Mouse (Mus musculus) adrenal gland, adult 18-20 months (tissue): ENCODE data around the gene Hnrnpab. TPM values are rescaled to one million over a fixed set of nuclear protein-coding genes. Genes with fewer than 3 reads are reported as not detected.

ENCODE experiments used
- DNase-seq, 2 experiments: peaks; one replicate each; pipeline ENCODE4 v3.0.0; 2021 to 2022; ENCODE audit warnings: low spot score in 2 of 2
- long read RNA-seq, 2 experiments: library from polyadenylated mRNA; stranded (forward); transcript quantifications; one replicate each; pipeline ENCODE4 v2.0.0; 2021
- total RNA-seq, 2 experiments: library from RNA; stranded (reverse); gene quantifications; 1 replicate in 1 of 2; 2 replicates in 1 of 2; pipeline ENCODE4 v1.2.3; 2021

Gene Hnrnpab
- 100 to 1,000 TPM; 254 to 336 TPM for total RNA-seq
- long read RNA-seq, experiment 1, transcript Hnrnpab-201 (7 exons, 2,370 nt) = major isoform, 64 of 109 reads
- long read RNA-seq, experiment 1, transcript Hnrnpab-203 (8 exons, 1,437 nt) = minor isoform, 30 of 109 reads
- long read RNA-seq, experiment 1, partial matches to known transcripts = 4 of 109 reads
- long read RNA-seq, experiment 1, other reads (novel, unspliced or antisense) = 10 of 109 reads
- long read RNA-seq, experiment 2, transcript Hnrnpab-201 (7 exons, 2,370 nt) = major isoform, 132 of 256 reads
- long read RNA-seq, experiment 2, transcript Hnrnpab-203 (8 exons, 1,437 nt) = minor isoform, 94 of 256 reads
- long read RNA-seq, experiment 2, partial matches to known transcripts = 15 of 256 reads
- long read RNA-seq, experiment 2, other reads (novel, unspliced or antisense) = 14 of 256 reads

DNA sequence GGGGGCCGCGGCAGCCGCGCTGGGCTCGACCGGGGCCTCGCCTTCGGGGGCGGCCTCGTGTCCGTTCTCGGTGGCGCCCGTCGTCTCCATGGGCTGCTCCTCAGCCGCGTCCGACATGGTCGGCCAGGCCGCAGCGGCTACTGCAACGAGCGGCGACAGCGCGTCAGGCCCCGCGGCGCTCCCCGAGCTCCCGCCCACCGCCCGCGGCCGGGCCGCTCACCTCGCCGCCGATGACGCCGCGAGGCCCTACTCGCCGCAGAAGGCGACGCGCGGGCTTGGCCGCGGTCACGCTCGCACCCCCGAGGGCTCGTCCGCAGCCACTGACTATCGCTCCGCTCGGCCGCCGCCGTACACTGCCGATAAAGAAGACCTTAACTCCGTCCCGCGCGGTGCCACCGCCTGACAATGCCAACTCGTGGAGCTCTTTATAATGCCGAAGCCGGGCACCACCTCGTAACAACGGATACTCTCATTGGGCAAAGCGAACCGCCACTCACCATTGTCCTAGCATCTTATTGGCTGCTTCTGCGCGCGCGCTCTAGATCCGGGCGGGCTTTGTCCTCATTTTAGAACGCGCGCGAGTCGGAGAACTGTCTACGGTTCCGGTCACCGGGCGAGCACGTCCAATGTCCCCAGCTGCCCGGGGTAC, at the start of gene Hnrnpab:
Hnrnpab (minus strand) TSS at position 401 of the 649 bp plus-strand sequence.
- DNase-seq = peak; percentile 94 to 96

DNA sequence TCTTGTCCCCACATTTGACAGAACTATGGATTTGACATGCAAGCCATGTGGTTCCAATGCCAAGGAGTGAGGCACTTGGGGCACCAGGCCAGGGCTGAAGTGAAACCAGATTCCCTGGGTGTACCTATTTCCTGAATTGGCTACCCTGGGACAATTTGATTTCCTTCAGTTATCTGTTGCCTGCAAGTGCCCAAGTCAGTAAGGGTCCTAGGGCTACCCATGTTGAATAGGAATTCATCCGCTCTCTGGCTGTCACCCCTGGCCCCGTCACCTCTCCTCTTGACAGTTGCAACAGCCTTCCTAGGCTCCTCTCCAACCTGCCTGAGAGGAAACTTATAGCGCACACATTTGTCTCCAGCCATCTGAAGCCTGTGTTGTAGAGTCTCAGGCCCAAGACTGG, 48.2 kb upstream of the Hnrnpab start:
- no peak for DNase-seq

DNA sequence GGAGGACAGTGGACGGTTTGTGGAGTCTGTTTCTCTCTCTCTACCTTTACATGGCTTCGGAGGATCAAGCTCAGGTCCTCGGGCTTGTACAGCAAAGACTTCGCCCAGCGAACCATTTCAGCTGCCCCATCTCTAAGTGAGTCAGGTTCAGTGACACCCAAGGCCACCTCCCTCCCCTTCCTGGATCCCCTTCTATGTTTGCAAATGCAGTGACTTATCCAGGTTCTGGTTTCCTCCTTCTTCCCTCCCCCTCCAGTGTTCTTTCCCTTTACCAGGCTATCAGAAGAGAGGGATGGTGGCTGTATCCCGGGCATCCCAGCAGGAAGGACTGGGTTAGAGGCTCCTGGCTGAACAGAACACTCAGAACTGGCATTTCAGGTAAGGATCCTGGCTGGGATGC, 47.1 kb upstream of the Hnrnpab start:
- DNase-seq = no peak

DNA sequence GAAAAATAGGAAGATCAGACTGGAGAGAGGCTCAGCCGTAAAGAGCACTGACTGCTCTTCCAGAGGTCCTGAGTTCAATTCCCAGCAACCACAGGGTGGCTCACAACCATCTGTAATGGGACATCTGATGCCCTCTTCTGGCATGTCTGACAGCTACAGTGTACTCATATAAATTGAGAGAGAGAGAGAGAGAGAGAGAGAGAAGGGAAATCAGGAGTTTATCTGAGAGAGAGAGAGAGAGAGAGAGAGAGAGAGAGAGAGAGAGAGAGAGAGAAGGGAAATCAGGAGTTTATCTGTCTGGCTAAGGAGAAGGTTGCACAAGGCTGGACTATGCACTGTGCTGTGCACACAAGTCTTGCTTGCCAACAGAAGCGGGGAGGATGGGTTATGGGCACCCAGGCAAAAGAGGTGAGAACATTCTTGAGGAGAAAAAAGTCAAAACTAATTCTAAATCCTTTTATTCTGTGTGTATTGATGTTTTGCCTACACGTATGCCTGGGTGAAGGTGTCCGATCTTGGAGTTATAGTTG, 46.3 kb upstream of the Hnrnpab start:
- DNase-seq = no peak

DNA sequence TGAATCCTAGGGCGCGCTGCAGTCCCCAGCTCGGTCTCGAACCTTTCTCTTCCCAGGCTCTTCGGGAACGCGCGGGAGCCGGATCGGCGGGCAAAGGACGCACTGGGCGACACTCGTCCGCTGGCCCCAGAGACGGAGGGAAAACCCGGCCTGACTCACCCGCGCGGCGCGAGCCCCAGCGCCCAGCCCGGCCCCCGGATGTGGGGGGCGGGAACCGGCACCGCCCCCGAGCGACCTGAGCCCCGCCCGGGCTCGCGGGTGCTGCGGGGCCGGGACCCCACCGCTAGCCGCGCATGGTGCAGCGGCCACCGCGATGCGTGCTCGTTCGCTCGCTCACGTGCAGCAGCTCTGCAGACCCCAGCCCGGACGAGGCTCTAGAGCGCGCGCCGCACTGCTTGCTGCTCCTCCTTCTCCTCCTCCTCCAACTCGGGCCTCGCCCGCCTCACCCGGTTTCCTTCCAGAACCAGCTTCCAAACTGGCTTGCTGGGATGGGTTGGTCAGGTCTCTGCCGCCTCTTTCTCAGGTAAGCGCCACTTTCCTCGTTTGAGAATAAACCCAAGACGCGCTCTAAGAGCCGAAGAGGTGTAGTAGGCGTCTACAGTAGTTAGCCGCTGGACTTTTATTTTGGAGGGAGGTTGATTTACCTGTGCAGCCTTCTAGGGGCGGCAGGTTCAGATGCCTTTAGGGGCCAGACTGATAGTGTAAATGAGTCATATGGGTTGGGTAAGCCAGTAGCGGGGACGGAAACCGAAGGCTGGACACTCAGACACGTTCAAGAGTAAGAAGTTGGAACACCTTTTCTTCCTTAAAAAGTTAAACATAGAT, 44.3 kb upstream of the Hnrnpab start, which contains the start of the genes N4bp3 and D930048N14Rik:
N4bp3 (minus strand) TSS at position 152 of the 825 bp plus-strand sequence.
D930048N14Rik (plus strand) TSS at position 264 of the 825 bp plus-strand sequence.
- DNase-seq = peak; percentile 85 to 86

DNA sequence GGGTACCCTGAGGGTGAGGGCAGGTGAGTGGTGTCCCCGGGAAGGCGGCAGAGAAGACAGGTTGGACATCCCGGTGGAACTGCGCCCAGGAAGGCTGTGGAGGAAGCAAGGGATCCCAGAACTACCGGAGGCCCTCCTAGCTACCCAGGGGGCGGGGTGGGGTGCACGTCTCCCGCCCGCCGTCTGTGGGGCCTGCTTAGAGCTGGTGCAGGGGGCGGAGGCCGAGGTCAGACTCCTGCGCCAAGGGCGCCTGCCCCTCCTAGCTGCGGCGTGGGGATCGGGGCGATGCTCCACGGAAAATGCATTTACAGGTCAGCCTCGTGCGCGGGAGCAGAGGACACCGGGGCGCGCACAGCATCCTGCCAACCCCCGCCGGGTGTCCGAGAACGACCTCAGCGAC, 43.6 kb upstream of the Hnrnpab start:
- no peak for DNase-seq

DNA sequence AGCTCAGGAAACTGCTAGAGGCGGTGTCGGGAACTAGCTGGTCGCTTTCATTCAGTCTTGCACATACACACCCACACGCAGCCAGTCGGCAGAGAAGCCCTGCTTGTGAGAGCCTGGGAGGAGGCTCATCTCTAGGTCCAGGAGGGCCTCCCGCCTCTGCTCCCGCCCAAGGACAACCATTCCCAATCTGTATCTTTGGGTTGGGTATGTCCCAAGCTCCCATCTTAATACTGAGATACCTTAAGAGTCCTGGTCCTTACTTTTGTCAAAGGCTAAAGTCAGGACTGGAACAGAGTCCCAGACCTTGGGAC, 43.2 kb upstream of the Hnrnpab start:
- no peak for DNase-seq

DNA sequence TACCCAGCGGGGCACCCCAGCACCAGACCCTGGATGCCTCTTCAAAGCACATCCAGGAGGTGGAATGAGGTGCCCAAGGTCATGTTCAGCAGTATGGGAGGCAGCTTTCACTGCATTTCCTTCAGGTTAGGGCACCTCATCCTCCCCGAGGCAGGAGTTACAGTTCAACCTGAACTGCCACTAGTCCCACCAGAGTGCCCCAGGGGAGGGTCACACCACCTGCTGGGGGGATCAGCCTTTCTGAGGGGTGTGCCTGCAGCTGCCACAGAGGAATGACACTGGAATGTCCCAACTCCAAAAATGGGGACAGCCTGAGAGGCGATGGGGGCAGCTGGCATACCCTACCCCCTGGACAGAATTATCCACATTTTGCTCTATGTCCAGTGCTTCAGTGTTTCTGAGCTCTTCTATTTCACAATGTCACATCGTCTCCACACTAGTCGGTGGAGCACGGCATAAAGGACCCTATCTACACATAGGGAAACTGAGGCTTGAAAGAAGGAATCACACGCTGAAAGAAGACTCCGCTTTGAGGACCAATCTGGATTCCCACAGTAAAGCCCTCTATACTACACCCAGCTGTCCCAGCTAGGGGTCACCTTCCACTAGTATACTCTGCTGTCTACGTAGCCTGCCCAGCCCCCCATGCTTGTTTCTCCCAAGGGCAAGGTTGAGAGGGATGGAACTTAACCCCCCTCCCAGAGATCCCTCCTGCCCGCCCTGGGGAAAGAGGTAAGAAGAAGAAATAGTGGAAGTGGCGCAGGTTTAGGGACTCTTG, 42.7 kb upstream of the Hnrnpab start:
- no peak for DNase-seq

DNA sequence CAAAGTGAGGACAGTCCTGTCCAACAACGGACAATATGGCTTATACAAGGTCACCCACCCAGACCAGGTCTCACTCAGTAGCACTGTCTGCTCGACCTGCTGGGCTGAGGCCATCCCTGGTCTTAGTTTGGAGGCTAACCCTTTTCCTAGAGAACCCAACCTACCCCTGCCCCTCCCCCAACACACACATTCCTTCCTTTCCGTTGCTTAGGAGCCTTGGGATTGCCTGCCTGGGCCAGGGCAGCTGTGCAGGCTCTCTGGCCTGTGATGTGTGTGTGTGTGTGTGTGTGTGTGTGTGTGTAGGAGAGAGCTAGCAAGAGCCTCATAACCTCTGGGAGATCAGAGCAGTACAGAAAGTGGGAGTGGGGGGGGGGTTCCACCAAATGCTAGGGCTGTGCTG, 41.9 kb upstream of the Hnrnpab start:
- no peak for DNase-seq

DNA sequence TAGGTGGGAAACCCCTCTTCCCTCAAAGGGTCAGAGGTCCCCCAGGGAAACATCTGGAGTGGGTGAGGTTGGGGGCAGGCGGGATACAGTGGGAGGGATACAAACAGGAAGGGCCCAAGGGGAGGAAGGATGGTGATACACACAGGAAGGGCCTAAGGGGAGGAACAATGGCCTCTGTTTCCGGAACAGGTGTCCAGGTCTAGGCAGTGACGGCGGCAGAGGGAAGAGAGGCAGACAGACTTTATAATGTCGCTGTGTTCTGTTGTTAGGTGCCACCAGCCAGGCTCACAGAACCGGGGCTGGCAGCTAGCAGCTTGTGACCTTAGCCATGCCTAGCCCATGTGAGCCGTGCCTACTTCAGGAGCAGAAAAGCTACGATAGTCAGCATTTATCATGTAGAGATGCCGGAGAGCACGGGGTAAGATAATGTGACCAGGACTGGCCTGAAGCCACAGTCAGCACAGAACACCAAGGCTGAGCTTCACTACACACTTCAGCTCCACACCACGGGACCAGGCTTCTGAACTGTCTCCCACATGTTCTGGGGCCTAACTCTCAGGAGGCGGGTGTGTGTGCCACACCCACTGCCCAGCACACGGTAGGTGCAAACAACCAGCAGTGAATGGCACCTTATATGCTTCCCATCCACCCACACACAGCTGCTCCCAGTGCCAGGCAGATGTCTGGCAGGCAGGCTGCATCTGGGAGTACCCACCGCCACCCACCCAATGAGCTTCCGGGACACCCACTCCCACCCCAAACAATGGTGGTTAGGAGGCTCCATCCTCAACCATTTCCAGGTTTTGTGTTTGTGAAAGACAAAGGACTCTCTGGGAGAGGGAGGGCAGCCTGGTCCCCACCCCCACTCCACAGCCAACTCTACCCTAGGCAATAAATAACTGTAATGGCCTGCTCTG, 40.4 kb upstream of the Hnrnpab start:
- no peak for DNase-seq

DNA sequence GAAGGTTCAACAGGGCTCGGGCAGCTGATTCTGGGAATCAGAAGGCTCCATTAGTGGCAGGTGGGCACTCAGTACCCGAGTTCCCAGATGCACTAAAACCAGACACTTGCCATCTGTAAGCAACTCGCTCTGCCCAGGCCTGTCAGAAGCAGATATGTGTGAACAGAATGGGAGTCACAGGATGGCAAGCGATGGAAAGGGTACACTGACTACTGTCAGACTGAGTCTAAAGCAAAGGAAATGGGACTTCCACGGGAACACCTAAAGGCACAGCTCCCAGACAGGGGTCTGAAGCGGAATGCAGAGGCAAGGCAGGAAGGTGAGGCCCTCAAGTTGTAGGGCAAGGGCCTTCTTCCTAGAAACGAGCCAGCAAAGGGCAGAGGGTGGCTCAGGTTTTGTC, 39.6 kb upstream of the Hnrnpab start:
- DNase-seq = no peak

DNA sequence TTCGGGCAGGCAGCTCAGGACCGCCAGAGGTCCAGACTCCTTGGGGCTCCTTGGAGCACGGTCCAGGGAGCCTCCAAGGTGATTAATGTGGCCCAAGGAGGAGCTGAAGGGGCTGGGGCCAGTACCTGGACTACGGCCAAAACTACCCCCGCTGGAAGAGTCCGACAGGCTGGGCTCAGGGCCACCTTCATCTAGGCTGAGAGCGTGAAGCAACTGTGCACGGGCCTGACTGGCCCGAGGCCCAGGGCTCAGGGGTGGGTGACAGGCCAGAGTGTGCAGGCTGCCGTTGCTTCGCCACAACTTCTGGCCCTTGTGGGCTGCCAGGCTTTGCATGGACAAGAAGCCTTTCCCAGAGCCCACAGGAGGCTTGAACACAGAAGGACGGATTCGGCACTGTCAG, 38.6 kb upstream of the Hnrnpab start:
- no peak for DNase-seq

DNA sequence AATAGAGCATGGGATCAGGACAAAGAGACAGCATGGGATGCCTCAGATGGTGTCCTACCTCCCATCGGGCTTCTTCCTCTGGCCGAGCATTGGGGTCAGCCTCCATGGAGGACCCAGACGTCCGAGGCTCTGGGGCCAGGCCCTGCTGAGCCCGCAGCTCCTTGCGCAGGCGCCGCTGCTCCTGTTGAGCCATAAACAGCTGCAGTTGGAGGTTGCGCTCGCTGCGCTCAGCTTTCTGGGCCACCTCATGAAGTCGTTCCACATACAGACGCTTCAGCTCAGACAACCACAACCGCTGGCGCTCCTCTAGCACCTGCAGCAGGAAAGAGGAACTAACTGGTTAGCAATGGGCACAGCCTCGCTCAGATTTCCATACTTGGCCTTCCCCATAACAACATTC, 37.6 kb upstream of the Hnrnpab start:
- DNase-seq = no peak

DNA sequence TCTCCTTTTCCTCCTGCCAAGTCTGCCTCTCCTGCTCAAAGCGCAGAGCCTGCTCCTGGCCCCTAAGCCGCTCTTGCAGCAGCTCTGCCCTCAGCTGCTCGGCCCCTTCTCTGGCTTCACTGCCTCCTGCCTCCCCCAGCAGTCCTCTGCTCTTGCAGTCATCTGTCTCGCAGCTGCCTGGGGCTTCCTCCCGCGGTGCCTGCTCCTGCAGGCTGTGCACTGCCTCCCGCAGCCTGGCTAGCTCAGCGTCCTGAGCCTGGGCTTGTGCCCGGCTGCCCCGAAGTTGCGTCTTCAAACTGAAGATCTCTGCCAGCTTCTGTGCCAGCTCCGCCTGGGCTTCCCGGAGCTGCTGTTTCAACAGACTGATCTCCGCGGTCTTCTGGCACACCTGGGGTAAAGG, 37.1 kb upstream of the Hnrnpab start:
- DNase-seq = no peak

DNA sequence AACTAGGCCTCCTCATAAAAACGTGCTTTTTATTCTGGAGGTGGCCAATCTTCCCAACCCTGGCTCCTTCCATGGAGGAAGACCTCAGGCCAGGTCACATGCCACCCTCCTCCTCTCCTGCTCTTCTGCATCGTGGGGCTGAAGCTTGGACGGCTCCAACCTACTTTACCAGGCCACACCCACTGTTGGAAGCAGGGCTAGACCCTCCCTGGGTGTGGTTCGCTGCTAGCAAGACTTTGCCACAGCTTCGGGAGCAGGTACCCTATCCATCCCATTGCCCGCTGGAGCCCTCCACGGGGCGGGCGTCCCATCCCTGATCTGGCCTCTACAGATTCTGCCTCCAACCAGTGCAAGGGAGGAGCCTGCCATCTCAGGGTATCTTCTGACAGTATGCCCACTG, 36.6 kb upstream of the Hnrnpab start:
- no peak for DNase-seq

DNA sequence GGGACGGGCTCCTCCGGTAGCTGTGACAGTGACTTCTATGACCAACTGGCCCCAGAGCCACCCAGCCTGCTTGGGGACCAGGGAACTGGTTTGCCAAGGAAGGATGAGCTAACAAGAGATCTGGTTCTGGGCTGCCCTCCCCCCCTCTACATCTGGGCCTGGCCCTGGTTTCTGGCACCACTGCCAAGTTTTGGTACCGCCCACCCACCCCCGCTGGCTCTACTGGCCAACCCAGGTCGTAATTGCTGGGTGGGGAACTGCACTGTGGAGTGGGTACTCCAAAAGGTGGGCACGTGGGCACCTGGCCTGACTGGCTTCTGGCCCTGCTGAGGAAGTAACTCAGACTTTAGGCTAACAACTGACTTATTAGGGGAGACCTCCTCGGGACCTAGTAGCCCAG, 34.1 kb upstream of the Hnrnpab start:
- DNase-seq = no peak

DNA sequence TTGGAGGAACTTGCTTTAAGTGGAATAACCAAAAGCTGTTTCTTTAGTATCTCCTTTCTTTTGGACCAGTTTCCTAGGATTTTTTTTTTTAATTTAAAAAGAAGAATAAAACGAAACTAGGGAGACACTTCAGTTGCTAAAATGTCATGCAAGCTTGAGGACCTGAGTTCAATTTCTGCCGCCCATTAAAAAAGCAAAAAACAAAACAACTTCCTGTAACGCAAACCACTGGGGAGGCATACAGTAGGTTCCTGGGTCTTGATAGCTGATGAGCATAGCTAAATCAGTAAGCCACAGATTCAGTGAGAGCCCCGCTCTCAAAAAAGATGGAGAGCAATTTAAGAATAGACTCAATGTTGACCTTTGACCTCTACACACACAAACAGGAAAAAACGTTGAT, 31.9 kb upstream of the Hnrnpab start:
- DNase-seq = no peak

DNA sequence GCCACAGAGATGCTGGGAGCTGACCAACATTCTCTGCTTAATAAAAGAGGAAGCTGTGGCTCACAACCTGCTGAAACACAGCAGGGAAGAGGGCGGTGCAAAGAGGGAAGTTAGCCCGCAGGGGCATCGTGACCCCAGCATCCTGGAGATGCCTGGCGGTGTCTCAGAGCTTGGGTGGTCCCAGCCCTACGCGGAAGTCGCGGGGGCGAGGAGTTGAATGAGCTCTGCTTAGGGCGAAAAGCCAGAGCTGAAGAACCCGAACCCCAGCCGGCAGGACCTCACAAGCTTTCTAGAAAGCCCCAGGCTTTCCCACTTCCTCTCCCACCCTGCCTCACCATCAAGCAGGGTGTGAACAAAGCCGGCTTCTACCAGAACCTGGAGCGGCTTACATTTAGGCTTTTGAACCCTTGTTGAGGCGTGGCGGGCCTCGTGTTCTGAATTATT, 31.3 kb upstream of the Hnrnpab start:
- DNase-seq = no peak

DNA sequence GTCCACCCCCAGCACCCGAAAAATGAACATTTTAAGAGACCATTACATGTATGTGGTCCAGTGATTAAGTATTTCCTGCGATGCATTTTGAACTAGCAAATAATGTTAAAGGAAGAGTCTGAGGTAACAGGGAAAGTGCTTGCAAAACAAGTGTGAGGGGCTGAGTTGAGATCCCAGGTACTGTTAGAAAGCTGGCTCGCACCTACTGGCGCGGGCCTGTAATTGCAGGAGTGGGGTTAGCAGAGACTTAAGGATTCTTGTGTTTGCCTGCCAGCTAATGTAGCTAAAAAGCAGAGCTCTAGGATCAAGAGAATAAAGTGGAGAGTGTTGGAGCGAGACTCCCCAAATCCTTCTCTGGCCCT, 29.7 kb upstream of the Hnrnpab start:
- DNase-seq = no peak
